In genomic region chr4:43833752-43834151, GRCm38 (mm10) we compare ENCODE assay signal across 27 mouse cellular contexts. TPM values are rescaled to one million over a fixed set of nuclear protein-coding genes. Genes with fewer than 3 reads are reported as not detected.
DNase-seq lines count a peak whose midpoint lies in the region; TF ChIP-seq lines count a peak whose summit lies in the region.
"Had no signal": no experiment of that assay in that cellular context is flagged by ENCODE, and none has a peak within 500 bp of the region (broad histone marks: within the 10 kb centered on the region; RNA-seq: fewer than 3 reads in every experiment).

No protein-coding gene starts in this region.

- peak; percentile 13 for DNase-seq in heart, adult 11 months
- DNase-seq in heart, adult 9 months (ENCODE audit: low spot score in 2 of 2): no peak
- peak; percentile 9 for DNase-seq in testis, postnatal 10 days (ENCODE audit: low spot score)
- no peak for DNase-seq in testis, postnatal 14 days (ENCODE audit: low spot score)
- no peak for DNase-seq in ES-E14 (ENCODE audit: low read depth, low spot score)
- DNase-seq in kidney, adult 2 months: no peak
- DNase-seq in gastrocnemius, postnatal 36 days: no peak
- DNase-seq: adrenal gland, adult 8-10 months; adrenal gland, postnatal 14 days; adrenal gland, postnatal 36 days; cerebellum, adult 11-12 months; cerebellum, adult 2 months; cerebellum, adult 9-10 months; cerebellum, postnatal 10 days; cerebellum, postnatal 25 days; forebrain, postnatal 0 days had no signal

- no peak overlapping the region for H3K4me3 ChIP-seq in ES-E14 (ENCODE audit: insufficient read depth in 1 of 2, low read depth in 1 of 2, low read length in 2 of 2, poor library complexity in 1 of 2, severe bottlenecking in 1 of 2)
- H3K4me3 ChIP-seq in kidney, adult 2 months (ENCODE audit: insufficient read depth, low read depth, low read length): no peak overlapping the region
- H3K4me3 ChIP-seq: embryonic facial prominence, embryonic 10.5 days; embryonic facial prominence, embryonic 12.5 days; forebrain, embryonic 12.5 days; forebrain, embryonic 15.5 days had no signal

- TF ChIP-seq POLR2A in kidney, adult 2 months (IDR thresholded peaks at IDR 0.05; ENCODE audit: low read depth, low read length): no peak

- H3K4me1 ChIP-seq in ES-E14 (ENCODE audit: control insufficient read depth in 2 of 2, insufficient read depth in 2 of 2, low read length in 2 of 2, poor library complexity in 1 of 2): no peaks in the 10 kb centered on the region
- no peaks in the 10 kb centered on the region for H3K4me1 ChIP-seq in kidney, adult 2 months (ENCODE audit: control insufficient read depth, insufficient read depth, low read length)
- H3K4me1 ChIP-seq: embryonic facial prominence, embryonic 12.5 days; forebrain, embryonic 12.5 days; forebrain, embryonic 15.5 days had no signal

- 67% methylated on average over 5 of the region's 5 CpGs for WGBS in kidney, adult 2 months

- intact Hi-C loops in gastrocnemius, postnatal 36 days (cut with DNase I): no loop called here

- no peak overlapping the region for H3K27ac ChIP-seq in ES-E14 (ENCODE audit: insufficient read depth, low read depth, low read length, poor library complexity, severe bottlenecking)
- no peak overlapping the region for H3K27ac ChIP-seq in kidney, adult 2 months (ENCODE audit: insufficient read depth, low read depth, low read length)
- H3K27ac ChIP-seq: embryonic facial prominence, embryonic 10.5 days; embryonic facial prominence, embryonic 12.5 days; forebrain, embryonic 12.5 days; forebrain, embryonic 15.5 days had no signal

- in situ Hi-C loops in ES-E14 (cut with MboI; ENCODE audit: low sequenced_read_pairs in 2 of 2, unreplicated experiment in 2 of 2): no loop called here

- no peak overlapping the region for H3K9ac ChIP-seq in ES-E14 (ENCODE audit: insufficient read depth, low read depth, low read length, poor library complexity, severe bottlenecking)
- H3K9ac ChIP-seq: embryonic facial prominence, embryonic 12.5 days; forebrain, embryonic 12.5 days; forebrain, embryonic 15.5 days; forebrain, postnatal 0 days had no signal

- no peaks in the 10 kb centered on the region for H3K9me3 ChIP-seq in ES-E14 (ENCODE audit: control insufficient read depth, insufficient read depth, low read depth, low read length)
- H3K9me3 ChIP-seq: embryonic facial prominence, embryonic 10.5 days; embryonic facial prominence, embryonic 12.5 days; forebrain, embryonic 12.5 days; forebrain, embryonic 15.5 days had no signal

- no peaks in the 10 kb centered on the region for H3K36me3 ChIP-seq in ES-E14 (ENCODE audit: control insufficient read depth, insufficient read depth, low read length, poor library complexity, severe bottlenecking)
- H3K36me3 ChIP-seq in kidney, adult 2 months (ENCODE audit: control insufficient read depth, insufficient read depth, low read length): no peaks in the 10 kb centered on the region
- H3K36me3 ChIP-seq: embryonic facial prominence, embryonic 10.5 days; embryonic facial prominence, embryonic 12.5 days; forebrain, embryonic 12.5 days; forebrain, embryonic 15.5 days had no signal

- TF ChIP-seq CTCF in kidney, adult 2 months (conservative IDR thresholded peaks at IDR 0.05; ENCODE audit: insufficient read depth, insufficient read length, low read depth, low read length): no peak

- H3K27me3 ChIP-seq in kidney, adult 2 months (replicated peaks; ENCODE audit: control insufficient read depth, insufficient read depth, low read length): no peaks in the 10 kb centered on the region
- H3K27me3 ChIP-seq: embryonic facial prominence, embryonic 12.5 days; forebrain, embryonic 12.5 days; forebrain, embryonic 15.5 days; Patski had no signal

TF ChIP-seq in ES-E14, 5 proteins besides CTCF, POLR2A, EP300 and RAD21:
- peak; percentile 73 for TF ChIP-seq ZNF384 (IDR thresholded peaks at IDR 0.05; ENCODE audit: low read depth, low read length)
- TF ChIP-seq CHD2 (IDR thresholded peaks at IDR 0.05; ENCODE audit: low read depth, low read length): no peak
- no peak for TF ChIP-seq HCFC1 (IDR thresholded peaks at IDR 0.05; ENCODE audit: borderline replicate concordance, insufficient read depth, low read length)

RNA-seq across cellular contexts. Expression of gene Olfr157, which starts 6.2 kb away (rescaled TPM):
- 0.09 TPM in 1 of 2 replicates, not detected in the other for total RNA-seq in ES-E14 (2012; rRNA removed)
- polyA plus RNA-seq in kidney, adult 2 months (2012; rRNA removed): not detected in 2 replicates
- not detected for total RNA-seq in gastrocnemius, postnatal 36 days (2021)
- total RNA-seq: adrenal gland, adult 18-20 months; adrenal gland, adult 8-10 months; adrenal gland, postnatal 14 days; adrenal gland, postnatal 36 days; forebrain, postnatal 0 days had no signal
- polyA plus RNA-seq: C2C12; cerebellum, adult 2 months; cortical plate, adult 2 months; embryonic facial prominence, embryonic 10.5 days; embryonic facial prominence, embryonic 14.5 days; forebrain, embryonic 12.5 days; forebrain, embryonic 15.5 days; forebrain, postnatal 0 days; frontal cortex, adult 2 months; Patski had no signal

RNA-seq across cellular contexts. Expression of gene Olfr156, which starts 10.1 kb away (rescaled TPM):
- not detected in 2 replicates for total RNA-seq in ES-E14 (2012; rRNA removed)
- polyA plus RNA-seq in kidney, adult 2 months (2012; rRNA removed): not detected in 2 replicates
- total RNA-seq in gastrocnemius, postnatal 36 days (2021): not detected
- total RNA-seq: adrenal gland, adult 18-20 months; adrenal gland, adult 8-10 months; adrenal gland, postnatal 14 days; adrenal gland, postnatal 36 days; forebrain, postnatal 0 days had no signal
- polyA plus RNA-seq: activated CD4-positive, CD25-positive, alpha-beta regulatory T cell, adult 4 months; C2C12; cerebellum, adult 2 months; cortical plate, adult 2 months; embryonic facial prominence, embryonic 10.5 days; embryonic facial prominence, embryonic 14.5 days; forebrain, embryonic 12.5 days; forebrain, embryonic 15.5 days; forebrain, postnatal 0 days; frontal cortex, adult 2 months; Patski had no signal

RNA-seq across cellular contexts. Expression of gene Olfr155, which starts 17.6 kb away (rescaled TPM):
- total RNA-seq in ES-E14 (2012; rRNA removed): not detected in 2 replicates
- polyA plus RNA-seq in kidney, adult 2 months (2012; rRNA removed): not detected in 2 replicates
- not detected for total RNA-seq in gastrocnemius, postnatal 36 days (2021)
- total RNA-seq: adrenal gland, adult 18-20 months; adrenal gland, adult 8-10 months; adrenal gland, postnatal 14 days; adrenal gland, postnatal 36 days; forebrain, postnatal 0 days had no signal
- polyA plus RNA-seq: C2C12; cerebellum, adult 2 months; cortical plate, adult 2 months; embryonic facial prominence, embryonic 10.5 days; embryonic facial prominence, embryonic 14.5 days; forebrain, embryonic 12.5 days; forebrain, embryonic 15.5 days; forebrain, postnatal 0 days; frontal cortex, adult 2 months; Patski had no signal

RNA-seq across cellular contexts. Expression of gene Reck, which starts 41.6 kb away (rescaled TPM):
- total RNA-seq in ES-E14 (2012; rRNA removed): 4.0 and 6.3 TPM in 2 replicates
- polyA plus RNA-seq in kidney, adult 2 months (2012; rRNA removed): 8.5 and 10.3 TPM in 2 replicates
- 1 to 10 TPM; 2.2 to 2.5 TPM for total RNA-seq in gastrocnemius, postnatal 36 days (2021)

Comparison
In these comparisons a context has a peak if more than half of its experiments do, and no peak if none do; other contexts are left out.
1. DNase-seq: peak in heart, adult 11 months (single experiment) and testis, postnatal 10 days (single experiment); none in heart, adult 9 months (0 of 2), testis, postnatal 14 days (single experiment), ES-E14 (single experiment), kidney, adult 2 months (single experiment) and gastrocnemius, postnatal 36 days (0 of 2).